Mouse (Mus musculus): ENCODE data around the gene Lrrc28. TPM values are rescaled to one million over a fixed set of nuclear protein-coding genes. Genes with fewer than 3 reads are reported as not detected.

The Lrrc28 gene
- total RNA-seq, 2 experiments from 2014 or later, result 15.8 to 17.7 TPM

DNA sequence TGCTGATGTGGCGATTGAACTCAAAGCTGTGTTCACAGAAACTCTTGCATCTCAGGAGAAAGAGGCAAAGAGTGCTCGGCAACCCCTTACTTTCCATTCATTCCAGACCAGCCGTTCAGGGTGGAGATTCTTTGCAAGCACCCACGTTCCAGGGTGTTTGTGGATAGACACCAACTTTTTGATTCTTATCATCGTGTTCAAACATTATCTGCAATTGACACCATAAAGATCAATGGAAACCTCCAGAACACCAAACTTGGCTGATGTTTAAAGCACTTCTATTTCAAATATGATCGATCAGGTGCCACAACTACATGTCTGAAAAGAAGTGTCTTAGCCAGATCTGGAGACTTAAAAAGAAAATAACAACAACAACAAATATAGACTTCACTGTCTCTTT lies 51.2 kb downstream of the Lrrc28 start:
- DNase-seq, result no peak

- no peak for DNase-seq
These were observed 52.4 kb downstream of the Lrrc28 start for GRCm38 (mm10) chr7:67592670-67593069.

DNA sequence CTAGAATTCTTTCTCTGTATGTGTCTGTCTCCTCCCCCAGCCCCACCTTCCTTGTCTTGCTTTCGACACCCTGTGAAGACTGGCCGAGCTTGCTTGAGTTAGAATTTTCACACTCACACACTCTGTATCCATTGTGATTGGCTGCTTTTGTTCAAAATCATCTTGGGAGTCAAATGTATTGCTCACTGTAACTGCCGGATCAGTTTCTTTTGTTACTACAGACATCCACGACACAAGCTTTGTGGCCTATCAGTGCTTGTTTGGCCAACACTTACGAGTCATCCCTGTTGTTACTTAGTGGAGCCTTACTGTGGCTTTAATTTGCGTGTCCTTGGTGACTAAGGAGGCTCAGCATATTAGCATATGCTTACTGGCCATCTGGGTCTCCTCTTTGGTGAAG lies 56.3 kb downstream of the Lrrc28 start:
- no peak for DNase-seq

DNA sequence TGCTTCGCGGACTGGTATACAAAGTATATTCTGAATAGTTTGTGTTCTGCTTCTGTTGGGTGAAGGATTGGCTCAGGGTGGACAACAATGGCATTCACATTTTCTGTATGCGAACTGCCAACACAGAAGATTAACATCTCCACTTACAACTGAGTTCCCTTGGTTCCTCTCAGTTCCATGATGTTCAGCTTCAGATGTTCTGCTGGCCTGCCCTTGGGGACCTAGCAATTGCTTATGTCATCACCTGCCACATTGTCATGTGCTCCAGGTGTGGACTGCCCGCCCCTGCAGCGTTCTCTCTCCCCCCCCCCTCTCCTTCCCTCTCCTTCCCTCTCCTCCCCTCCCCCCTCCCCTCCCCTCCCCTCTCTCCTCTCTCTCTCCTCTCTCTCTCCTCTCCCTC lies 58.6 kb downstream of the Lrrc28 start:
- DNase-seq, result no peak

GRCm38 (mm10) chr7:67583852-67584251 lies 61.2 kb downstream of the Lrrc28 start:
- no peak for DNase-seq

GRCm38 (mm10) chr7:67578783-67579482 lies 66.1 kb downstream of the Lrrc28 start:
- DNase-seq, result no peak

GRCm38 (mm10) chr7:67578044-67578443 lies 67.0 kb downstream of the Lrrc28 start:
- DNase-seq, result no peak

DNA sequence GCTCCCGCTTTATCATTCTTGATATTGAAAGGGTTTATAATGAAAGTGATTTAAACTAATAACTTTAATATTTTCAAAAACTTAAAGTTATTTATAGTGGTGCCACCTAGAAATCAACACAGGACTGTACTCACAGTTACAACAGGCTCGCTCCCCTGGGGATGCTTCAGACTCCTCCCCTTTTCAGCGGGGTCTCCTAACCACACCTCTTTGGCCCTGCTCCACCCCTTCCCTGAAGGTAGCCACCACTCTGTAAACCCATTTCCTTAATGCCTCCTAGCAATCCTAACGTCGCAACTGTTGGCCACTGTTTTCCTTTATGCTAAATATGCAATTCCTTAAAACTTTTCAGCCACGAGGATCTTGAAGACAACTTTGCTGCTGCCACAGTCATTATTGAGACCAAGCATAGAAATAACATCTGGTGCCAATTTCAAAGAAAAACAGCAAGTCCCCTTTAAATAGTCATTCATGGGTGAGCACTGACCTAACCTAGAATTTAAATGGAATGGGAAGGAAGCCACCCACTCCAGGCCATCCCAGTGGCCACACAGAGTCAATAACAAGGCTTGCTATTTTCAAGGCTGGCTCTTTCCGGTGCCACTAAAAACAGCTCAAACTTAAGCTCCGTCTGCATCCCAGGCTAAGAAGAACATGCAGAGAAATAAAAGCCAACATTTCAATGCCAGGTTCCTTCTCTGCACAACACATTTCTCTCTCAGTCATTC lies 78.4 kb downstream of the Lrrc28 start:
- DNase-seq, result no peak

- no peak for DNase-seq
These were observed 79.9 kb downstream of the Lrrc28 start for GRCm38 (mm10) chr7:67565132-67565531.

DNA sequence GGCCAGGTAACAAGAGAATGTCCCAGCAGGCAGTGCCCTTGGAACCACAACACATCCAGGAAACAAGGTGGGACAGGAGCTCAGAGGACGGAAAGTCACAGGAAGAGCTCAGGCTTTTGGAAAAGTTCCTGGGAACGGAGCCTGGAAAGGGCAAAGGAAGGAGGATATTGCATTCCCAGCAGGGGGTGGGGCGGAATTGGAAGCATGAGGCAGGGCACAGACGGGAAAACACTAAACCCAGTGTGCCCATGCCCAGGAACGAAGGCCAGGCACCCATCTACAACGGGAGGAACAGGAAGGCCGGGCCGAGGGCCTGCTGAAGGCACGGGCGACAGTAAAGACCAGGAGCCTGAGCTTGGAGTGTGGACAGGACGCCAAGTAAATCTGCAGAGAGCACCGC lies 82.9 kb downstream of the Lrrc28 start:
- DNase-seq, result peak; percentile 50

DNA sequence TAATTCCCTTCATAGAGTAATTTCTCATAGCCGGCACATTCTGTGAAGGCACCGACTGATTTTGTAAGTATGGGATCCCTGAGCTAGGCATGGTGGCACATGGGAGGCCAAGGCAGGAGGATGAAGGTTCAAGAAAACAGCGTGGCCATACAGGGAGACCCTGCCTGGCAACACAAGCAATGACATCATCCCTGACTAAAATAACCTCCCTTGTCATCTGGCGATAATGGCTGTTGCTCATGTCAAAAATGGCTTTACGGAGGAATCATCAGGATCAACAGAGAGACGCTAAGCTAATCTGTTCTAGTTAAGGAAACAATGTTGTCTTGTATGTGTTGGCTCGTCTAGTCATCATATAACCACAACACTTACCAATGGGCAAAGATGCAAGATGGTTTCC lies 85.6 kb downstream of the Lrrc28 start:
- DNase-seq, result no peak

GRCm38 (mm10) chr7:67558230-67558629 lies 86.8 kb downstream of the Lrrc28 start:
- DNase-seq, result no peak

DNA sequence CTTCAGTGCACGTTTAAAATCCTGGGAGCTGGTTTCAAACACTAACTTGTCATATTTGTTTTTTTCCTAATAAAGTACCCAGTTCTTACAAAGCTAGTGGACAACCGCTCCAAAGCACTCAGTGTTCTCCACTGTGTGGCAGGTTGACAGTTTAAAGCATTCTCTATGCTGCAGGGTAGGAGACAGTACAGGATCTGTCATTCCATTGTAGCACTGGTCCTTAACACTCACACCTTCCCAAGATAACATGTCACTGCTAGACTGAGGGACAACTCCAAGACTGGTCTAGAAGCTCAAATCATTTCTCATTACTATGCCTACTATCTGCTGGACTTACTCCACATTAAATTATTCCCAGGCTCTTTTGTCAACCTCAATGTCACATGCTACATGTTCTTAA lies 90.2 kb downstream of the Lrrc28 start:
- DNase-seq, result no peak

DNA sequence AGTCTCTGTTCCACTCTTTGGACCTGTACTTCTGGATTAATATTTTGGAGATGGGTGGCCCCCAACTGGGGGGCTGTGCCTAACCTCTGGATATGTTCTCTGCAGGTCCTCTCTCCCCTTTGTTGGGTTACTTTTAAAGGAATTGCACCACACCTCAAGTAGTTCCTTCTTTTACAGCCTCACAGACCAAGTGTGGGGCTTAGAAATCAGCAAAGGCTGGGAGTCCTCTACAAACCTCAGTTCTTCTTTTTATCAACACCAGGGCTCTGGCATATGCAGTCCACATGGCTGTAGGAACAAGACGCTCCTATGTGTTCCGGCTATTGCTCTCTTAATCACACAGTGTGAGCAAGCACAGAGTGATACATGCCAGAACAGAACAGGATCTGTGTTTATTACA lies 93.8 kb downstream of the Lrrc28 start:
- no peak for DNase-seq

GRCm38 (mm10) chr7:67549073-67549561 lies 96.0 kb downstream of the Lrrc28 start:
- peak; percentile 79 for DNase-seq

DNA sequence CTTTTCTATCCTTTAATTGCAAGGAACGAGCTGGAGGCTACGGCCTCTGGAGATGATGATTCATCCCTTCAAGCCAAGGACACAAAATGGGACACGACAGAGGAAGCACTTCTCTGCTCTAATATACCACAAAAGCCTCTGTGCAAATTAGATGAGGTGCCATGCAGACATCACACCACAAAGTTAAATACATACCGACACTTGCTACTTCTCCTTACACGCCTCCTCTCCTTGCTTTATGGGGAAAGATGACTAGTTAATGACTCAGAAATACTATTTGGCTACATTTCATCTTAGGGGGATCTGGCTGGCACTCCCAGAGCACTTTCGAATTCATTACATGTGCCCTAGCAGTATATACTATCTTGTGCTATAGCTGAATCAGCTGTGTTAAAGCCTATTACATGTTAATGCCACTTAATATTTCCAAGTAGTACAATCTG lies 96.4 kb downstream of the Lrrc28 start:
- DNase-seq, result no peak

- DNase-seq, result no peak
These were observed 98.8 kb downstream of the Lrrc28 start for GRCm38 (mm10) chr7:67546282-67546681.

DNA sequence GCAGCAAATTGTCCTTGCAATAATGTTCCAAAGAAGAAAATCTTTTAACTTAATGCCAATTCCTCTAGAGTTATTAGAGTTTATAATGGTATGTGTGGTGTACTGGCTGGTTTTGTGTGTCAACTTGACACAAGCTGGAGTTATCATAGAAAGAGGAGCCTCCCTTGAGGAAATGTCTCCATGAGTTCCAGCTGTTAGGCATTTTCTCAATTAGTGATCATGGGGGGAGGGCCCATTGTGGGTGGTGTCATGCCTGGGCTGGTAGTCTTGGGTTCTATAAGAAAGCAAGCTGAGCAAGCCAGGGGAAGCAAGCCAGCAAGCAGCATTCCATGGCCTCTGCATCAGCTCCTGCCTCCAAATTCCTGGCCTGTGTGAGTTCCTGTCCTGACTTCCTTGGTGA lies 100.5 kb downstream of the Lrrc28 start:
- DNase-seq, result no peak

DNA sequence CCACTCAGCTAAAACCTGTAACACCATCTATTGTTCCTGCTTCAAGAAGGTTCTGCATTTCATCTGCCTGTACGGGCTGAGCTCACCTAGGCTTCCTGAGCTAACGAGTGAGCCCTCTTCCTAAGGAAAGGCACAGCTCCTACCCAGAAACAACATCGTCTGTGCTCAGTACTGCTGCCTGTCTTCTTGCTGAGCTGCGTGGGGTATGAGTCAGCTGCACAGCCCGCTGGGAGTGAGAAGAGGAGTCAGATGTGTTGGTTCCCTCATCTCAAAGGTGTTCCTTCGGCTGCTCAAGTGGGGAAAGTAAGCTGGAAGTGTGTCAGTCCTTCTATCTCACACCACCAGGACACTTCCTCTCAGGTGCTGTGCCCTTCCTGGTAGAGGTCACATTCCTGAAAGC lies 101.4 kb downstream of the Lrrc28 start:
- no peak for DNase-seq

DNA sequence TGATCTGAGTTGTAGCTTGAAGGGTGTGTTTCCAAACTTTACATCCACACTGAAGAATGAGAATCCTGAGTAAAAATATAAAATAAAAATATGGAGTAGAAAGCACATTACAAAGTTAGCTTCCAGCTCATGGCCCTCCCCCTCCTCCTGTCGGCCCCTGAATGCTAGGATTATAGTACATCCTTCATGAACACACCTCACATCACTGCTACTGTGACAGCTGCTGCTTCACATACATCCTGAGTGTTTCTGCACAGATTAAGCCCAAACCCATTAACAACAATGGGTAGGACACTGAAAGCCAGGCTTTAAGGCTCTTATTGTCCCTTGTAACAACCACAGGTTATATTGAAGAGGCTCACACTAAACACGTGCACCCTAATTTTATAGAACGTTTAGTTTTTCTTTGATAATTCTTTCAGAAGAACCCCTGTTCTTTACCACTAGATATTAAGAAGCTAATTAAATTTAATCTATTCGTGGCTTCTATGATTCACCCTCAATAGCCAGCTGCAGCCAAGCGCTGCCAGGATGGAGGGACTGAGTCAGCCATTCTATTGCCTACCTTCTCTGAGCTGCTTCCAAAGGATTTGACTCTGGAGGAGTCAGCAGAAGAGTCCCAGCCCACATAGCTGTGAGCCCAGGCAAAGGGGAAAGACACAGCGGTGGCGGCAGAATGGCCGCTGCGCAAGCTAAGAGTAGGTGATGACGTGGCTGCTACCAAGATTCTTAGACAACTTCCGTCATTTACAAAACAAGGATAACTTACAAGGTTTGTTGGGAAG lies 108.3 kb downstream of the Lrrc28 start:
- no peak for DNase-seq

- no peak for DNase-seq
These were observed 109.1 kb downstream of the Lrrc28 start for GRCm38 (mm10) chr7:67535941-67536340.

GRCm38 (mm10) chr7:67530981-67531380 lies 114.1 kb downstream of the Lrrc28 start:
- no peak for DNase-seq

DNA sequence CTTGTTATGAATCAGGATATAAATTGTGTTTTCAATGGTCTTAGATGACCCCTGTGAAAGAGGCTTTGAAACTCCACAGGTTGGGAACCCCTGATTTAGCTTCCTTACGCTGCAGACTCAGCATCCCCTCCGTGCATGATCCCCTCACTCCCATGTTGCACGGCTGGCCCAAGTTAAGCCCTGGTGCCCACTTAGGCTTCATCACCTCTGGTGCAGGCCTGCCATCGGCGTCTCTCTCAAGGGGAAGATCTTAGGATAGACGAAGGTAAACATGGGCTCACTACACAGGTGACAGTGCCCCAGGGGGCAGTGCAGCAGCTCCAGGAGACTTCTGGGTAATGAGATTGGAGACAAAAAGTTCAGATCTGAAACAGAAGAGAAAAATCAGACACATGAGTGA lies 115.7 kb downstream of the Lrrc28 start:
- no peak for DNase-seq
